ENCODE assay signal across 7 mouse cellular contexts in genomic region chr5:128499033-128499432, GRCm38 (mm10).
DNase-seq lines count a peak whose midpoint lies in the region; ATAC-seq and TF ChIP-seq lines count a peak whose summit lies in the region.

No protein-coding gene starts in this region.

- peak; percentile 8 for DNase-seq in kidney, adult 2 months
- DNase-seq in Patski (ENCODE audit: low read depth, low spot score) (no peak), MN1 (ENCODE audit: low spot score) (no peak)
- DNase-seq in cerebellum, adult 9-10 months: peak; percentile 15
- DNase-seq in layer of hippocampus, postnatal 10 days (ENCODE audit: low spot score in 2 of 2): peak; percentile 79 to 80
- peak; percentile 83 for DNase-seq in right cerebral cortex, postnatal 4 days

- in situ Hi-C loops in Patski (cut with MboI; ENCODE audit: low pct_unique_long_range_greater_than_20kb): no loop called here

- H3K36me3 ChIP-seq in kidney, adult 2 months (ENCODE audit: control insufficient read depth, insufficient read depth, low read length): no peaks in the 10 kb centered on the region
- no peaks in the 10 kb centered on the region for H3K36me3 ChIP-seq in kidney, embryonic 15.5 days

- H3K4me2 ChIP-seq in kidney, embryonic 15.5 days: no peak overlapping the region

- no peaks in the 10 kb centered on the region for H3K4me1 ChIP-seq in kidney, adult 2 months (ENCODE audit: control insufficient read depth, insufficient read depth, low read length)
- H3K4me1 ChIP-seq in kidney, embryonic 15.5 days: no peaks in the 10 kb centered on the region

- ATAC-seq in kidney, embryonic 15.5 days (replicated peaks; ENCODE audit: low FRiP score): no peak
- ATAC-seq in Patski: no peak

- POLR2A ChIA-PET in Patski (lab: Charles Lee): no interaction called here

- no peak overlapping the region for H3K9ac ChIP-seq in kidney, embryonic 15.5 days

- WGBS in kidney, adult 2 months: 56% methylated on average over 5 of the region's 5 CpGs
- WGBS in kidney, embryonic 15.5 days: 61% methylated on average over 5 of the region's 5 CpGs

- no peak overlapping the region for H3K4me3 ChIP-seq in kidney, adult 2 months (ENCODE audit: insufficient read depth, low read depth, low read length)
- no peak overlapping the region for H3K4me3 ChIP-seq in kidney, embryonic 15.5 days (replicated peaks)

- no peak; the same call in 1 of the 2 replicates for TF ChIP-seq CTCF in kidney, adult 2 months (conservative IDR thresholded peaks at IDR 0.05; ENCODE audit: insufficient read depth, insufficient read length, low read depth, low read length)
- TF ChIP-seq CTCF in Patski (IDR thresholded peaks at IDR 0.05): peak; percentile 25

- no peak for TF ChIP-seq POLR2A in kidney, adult 2 months (IDR thresholded peaks at IDR 0.05; ENCODE audit: low read depth, low read length)

- no peak overlapping the region for H3K27ac ChIP-seq in kidney, adult 2 months (ENCODE audit: insufficient read depth, low read depth, low read length)
- H3K27ac ChIP-seq in kidney, embryonic 15.5 days: no peak overlapping the region

- H3K9me3 ChIP-seq in kidney, embryonic 15.5 days (replicated peaks): no peaks in the 10 kb centered on the region

- no peaks in the 10 kb centered on the region for H3K27me3 ChIP-seq in kidney, adult 2 months (replicated peaks; ENCODE audit: control insufficient read depth, insufficient read depth, low read length)
- no peaks in the 10 kb centered on the region for H3K27me3 ChIP-seq in kidney, embryonic 15.5 days
- no peaks in the 10 kb centered on the region for H3K27me3 ChIP-seq in Patski

- CTCF ChIA-PET in Patski (lab: Charles Lee): no interaction called here

Comparison
In these comparisons a context has a peak if more than half of its experiments do, and no peak if none do; other contexts are left out.
1. DNase-seq: peak in kidney, adult 2 months (single experiment), cerebellum, adult 9-10 months (single experiment), layer of hippocampus, postnatal 10 days (2 of 2) and right cerebral cortex, postnatal 4 days (single experiment); none in Patski (single experiment) and MN1 (single experiment).